Mouse (Mus musculus) brain, embryonic 14.5 days (tissue): ENCODE results near the gene Lypd5. TPM values are rescaled to one million over a fixed set of nuclear protein-coding genes. Genes with fewer than 3 reads are reported as not detected.

Experiments
- DNase-seq: peaks from one replicate; pipeline ENCODE4 v3.0.0-alpha.2; 2011; ENCODE audit warnings: low read depth
- CTCF ChIP-seq: fragments of 200-500 bp; IDR thresholded peaks from 2 replicates; pipeline ENCODE4 v1.5.1; 2012; ENCODE audit warnings: inconsistent platforms, mild to moderate bottlenecking, moderate library complexity, borderline replicate concordance; ENCODE audit not compliant: insufficient read depth, insufficient read length; ENCODE audit errors: extremely low read depth
- POLR2A ChIP-seq: fragments of 200-500 bp; IDR thresholded peaks from 2 replicates; pipeline ENCODE4 v1.6.1; 2012; ENCODE audit warnings: mild to moderate bottlenecking, inconsistent platforms, borderline replicate concordance; ENCODE audit not compliant: poor library complexity, insufficient read depth, insufficient read length, severe bottlenecking; ENCODE audit errors: extremely low read depth
- polyA plus RNA-seq: library from polyadenylated mRNA; depleted of rRNA; stranded (reverse); fragments of >200 nt; gene quantifications from 2 replicates; pipeline ENCODE4 v1.2.3, GENCODE M21; 2012

The Lypd5 gene
- polyA plus RNA-seq, 1 experiment: 0.07 TPM

- no peak for DNase-seq
- TF ChIP-seq POLR2A: no peak
Observed at GRCm38 (mm10) chr7:24333304-24333986, 15.6 kb upstream of the Lypd5 start, which contains the start of gene Tescl. Tescl (minus strand) TSS chr7:24333936.

DNA sequence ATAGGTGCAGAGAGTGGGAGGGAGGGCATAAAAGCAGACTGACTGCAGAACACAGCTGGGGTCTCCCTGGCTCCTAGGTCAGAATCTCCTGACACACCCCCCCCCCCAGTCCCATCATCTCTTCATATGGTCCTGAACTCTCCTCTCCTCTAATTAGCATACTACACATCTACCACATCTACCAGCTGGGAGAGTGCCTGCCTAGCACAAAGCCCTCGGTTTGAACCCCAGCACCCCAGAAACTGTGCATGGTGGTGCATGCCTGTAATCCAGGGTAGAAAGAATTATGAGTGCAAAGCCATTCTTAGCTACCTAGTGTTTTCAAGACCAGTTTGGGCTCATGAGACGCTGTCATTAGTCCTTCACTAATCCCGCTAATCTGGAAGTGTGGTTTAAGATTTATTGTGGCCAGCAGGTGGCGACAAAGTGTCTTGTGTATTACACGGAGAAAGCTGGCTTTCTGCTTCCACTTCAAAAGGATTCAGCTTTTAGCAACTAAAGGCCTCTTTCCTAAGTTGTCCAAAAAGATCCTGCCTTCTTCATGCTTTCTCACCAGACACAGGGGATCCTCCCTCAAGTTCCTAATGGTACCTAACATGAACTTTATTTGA lies 13.2 kb upstream of the Lypd5 start:
- TF ChIP-seq POLR2A (no peak), CTCF (peak; percentile 71; the same call in 1 of the 2 replicates)
- DNase-seq: peak; percentile 84

GRCm38 (mm10) chr7:24338241-24338640 lies 10.8 kb upstream of the Lypd5 start:
- peak; percentile 30; the same call in 1 of the 2 replicates for TF ChIP-seq CTCF
- no peak for TF ChIP-seq POLR2A
- DNase-seq: no peak

DNA sequence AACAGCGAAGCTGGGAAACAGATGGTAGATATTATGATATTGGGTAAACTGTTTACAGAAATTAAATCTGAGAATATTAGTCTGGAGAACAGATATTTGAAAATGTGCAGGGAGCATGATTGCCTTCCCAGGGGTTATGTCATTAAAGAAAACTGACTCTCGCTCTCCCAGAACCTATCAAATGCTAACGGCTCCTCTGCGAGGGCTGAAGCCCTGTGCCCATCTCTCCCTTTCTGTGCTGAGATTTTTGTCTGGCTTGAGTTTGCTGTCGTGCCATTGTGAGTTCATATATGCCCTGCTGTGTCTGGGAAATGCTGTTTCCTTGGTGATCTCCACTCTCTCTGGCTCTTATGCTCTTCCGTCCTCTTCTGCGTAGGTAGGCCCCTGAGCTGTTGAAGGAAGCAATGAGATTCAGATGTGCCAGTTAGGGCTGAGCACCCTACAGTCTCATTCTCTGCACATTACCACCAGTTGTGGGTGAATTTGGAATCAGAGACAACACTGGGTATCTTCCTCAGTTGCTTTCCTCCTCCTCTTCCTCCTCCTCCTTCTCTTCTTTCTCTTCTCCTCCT lies 5.2 kb upstream of the Lypd5 start:
- no peak for DNase-seq
- TF ChIP-seq POLR2A (no peak), CTCF (no peak)

DNA sequence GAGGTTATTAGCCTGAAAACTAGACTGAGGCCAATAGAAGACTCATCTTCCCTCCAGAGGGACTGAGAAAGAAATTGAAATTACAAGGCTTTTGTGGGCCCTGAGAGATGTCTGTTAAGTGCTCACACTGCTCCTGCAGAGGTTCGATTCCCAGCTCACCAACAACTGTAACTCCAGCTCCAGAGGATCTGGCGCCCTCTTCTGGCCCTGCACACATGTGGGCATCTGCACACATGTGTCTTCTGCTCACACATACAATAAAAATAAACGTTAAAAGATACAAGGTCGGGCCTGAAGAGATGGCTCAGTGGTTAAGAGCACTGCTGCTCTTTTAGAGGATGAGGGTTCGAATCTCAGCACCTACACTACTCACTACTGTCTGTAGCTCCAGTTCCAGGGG lies 2.6 kb upstream of the Lypd5 start:
- no peak for DNase-seq
- TF ChIP-seq CTCF: no peak
- no peak for TF ChIP-seq POLR2A

DNA sequence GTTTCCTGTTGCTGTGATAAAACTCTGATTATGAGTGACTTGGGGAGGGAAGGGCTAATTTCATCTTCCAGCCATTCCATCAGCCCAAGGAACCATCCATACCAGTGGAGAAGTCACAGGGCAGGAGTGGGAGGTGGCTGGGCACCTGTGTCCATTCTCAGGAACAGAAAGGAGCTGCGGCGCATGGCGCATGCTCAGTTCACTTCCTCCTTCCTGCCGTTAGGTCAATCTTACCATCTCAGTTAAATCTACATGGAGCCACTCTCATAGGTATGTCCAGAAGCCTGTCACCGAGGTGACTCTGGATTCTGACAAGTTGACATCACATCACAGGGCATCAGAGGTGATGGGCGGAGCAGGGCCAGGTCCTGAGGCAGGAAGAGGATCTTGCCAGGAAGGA lies 6.7 kb downstream of the Lypd5 start:
- no peak for DNase-seq
- no peak for TF ChIP-seq POLR2A
- no peak for TF ChIP-seq CTCF

GRCm38 (mm10) chr7:24356081-24356480 lies 7.1 kb downstream of the Lypd5 start:
- DNase-seq: no peak
- no peak for TF ChIP-seq POLR2A
- no peak for TF ChIP-seq CTCF

- TF ChIP-seq CTCF (peak; percentile 48; the same call in 1 of the 2 replicates), POLR2A (no peak)
- DNase-seq: no peak
Observed at GRCm38 (mm10) chr7:24357899-24358298, 8.9 kb downstream of the Lypd5 start.

- DNase-seq: no peak
- TF ChIP-seq POLR2A (no peak), CTCF (no peak)
Observed at GRCm38 (mm10) chr7:24359269-24359668, 10.3 kb downstream of the Lypd5 start.

DNA sequence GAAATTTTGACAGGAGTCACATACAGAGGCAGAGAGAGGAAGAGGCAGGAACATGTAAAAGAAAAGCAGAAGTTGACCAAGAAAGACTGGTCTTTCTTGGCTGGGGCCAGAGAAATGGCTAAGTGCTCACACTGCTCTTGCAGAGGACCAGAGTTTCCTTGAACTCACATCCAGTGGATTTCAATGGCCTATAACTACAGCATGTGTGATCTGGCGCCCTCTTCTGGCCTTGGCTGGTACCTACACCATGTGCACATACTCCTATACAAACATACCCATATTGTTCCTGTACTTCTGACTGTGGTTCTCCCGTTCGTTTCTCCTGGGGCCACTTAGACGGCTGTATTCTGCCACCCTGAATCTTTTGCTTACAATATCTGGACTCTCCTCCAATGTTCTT lies 12.0 kb downstream of the Lypd5 start:
- no peak for TF ChIP-seq POLR2A
- TF ChIP-seq CTCF: peak; percentile 23; the same call in 1 of the 2 replicates
- no peak for DNase-seq

- DNase-seq: peak; percentile 47
- TF ChIP-seq CTCF (peak; percentile 55; the same call in 1 of the 2 replicates), POLR2A (no peak)
Observed at GRCm38 (mm10) chr7:24363228-24363627, 14.2 kb downstream of the Lypd5 start.

- peak; percentile 91 for TF ChIP-seq CTCF
- TF ChIP-seq POLR2A: no peak
Observed at GRCm38 (mm10) chr7:24364827-24365226, 15.8 kb downstream of the Lypd5 start.

GRCm38 (mm10) chr7:24365258-24366014 lies 16.4 kb downstream of the Lypd5 start:
- no peak for TF ChIP-seq POLR2A
- no peak for TF ChIP-seq CTCF
- no peak for DNase-seq

More at GRCm38 (mm10) chr7:24364827-24365226, 15.8 kb downstream of the Lypd5 start:
- peak; percentile 91 for DNase-seq

GRCm38 (mm10) chr7:24366716-24367632 lies 18.0 kb downstream of the Lypd5 start:
- no peak for DNase-seq

More at GRCm38 (mm10) chr7:24366716-24367632, 18.0 kb downstream of the Lypd5 start:
- no peak for TF ChIP-seq CTCF
- no peak for TF ChIP-seq POLR2A
